Mouse (Mus musculus) left cerebral cortex, adult 6 months (tissue): ENCODE results near the gene Nipa2. TPM values are rescaled to one million over a fixed set of nuclear protein-coding genes. Genes with fewer than 3 reads are reported as not detected.

Source experiments
- long read RNA-seq, 2 experiments: library from polyadenylated mRNA; unstranded; transcript quantifications; one replicate each; pipeline ENCODE4 v2.0.0; 2019 to 2020
- polyA plus RNA-seq: library from polyadenylated mRNA; unstranded; fragments of <200 nt; fragmentation: Nextera tagmentation; gene quantifications from 2 replicates; pipeline ENCODE4 v1.2.3, GENCODE M21; 2021

Gene Nipa2
- polyA plus RNA-seq, result 15.7 and 18.6 TPM in 2 replicates
- long read RNA-seq, experiment 1, transcript Nipa2-202 (6 exons, 3,039 nt), result minor isoform, 9 of 232 reads
- long read RNA-seq, experiment 1, transcript Nipa2-201 (7 exons, 3,197 nt), result major isoform, 190 of 232 reads
- long read RNA-seq, experiment 1, partial matches to known transcripts, result 9 of 232 reads
- long read RNA-seq, experiment 1, other reads (novel, unspliced or antisense), result 23 of 232 reads
- long read RNA-seq, experiment 2, transcript Nipa2-201 (7 exons, 3,197 nt), result major isoform, 29 of 44 reads
- long read RNA-seq, experiment 2, partial matches to known transcripts, result 6 of 44 reads
- long read RNA-seq, experiment 2, other reads (novel, unspliced or antisense), result 9 of 44 reads

DNA sequence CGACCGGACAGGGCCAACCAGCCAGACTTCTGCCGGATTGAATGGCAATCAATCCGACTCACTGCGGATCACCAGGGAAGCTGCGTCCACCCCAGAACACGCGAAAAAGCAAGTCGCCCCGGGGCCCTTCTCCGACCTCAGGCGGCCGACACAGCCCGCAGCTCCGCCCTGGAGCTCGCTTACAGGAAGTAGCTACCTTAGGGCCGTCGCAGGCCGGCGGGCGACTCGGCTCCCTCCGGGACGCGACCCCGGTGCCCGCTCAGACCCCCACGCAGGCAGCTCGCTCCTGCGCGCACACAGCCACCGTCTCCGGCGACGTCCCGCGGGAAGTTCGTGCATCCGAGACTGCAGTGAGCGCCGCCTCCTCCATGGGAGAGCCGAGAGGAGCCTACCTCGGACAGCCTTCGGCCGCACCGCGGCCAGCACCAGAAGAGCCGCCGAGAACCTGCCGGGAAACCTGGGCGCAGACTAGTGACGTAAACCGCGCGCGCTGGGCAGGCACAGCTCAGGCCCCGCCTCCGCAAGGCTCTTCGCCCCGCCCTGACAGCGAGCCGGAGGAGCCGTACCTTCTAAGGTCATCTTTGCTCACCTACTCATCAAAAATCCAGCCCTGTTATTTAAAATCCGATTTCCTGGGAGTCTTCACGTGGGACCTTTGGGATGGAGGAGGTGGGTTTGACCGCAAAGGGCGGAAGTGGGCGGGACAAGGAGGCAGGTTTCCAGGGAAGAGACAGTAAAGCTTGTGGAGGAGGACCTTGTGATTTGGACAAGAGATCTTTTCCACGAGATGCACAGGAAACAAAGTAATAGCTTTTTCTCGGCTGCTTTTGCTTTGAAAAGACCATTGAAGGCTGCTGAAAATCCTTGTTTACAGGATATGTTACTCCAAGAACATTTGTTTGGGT lies at the start of gene Nipa2:
Nipa2 (minus strand) TSS at position 473 of the 905 bp plus-strand sequence.

Other genes starting within 250 kb of the Nipa2 start
- 25.1 and 25.2 TPM in 2 replicates for gene Siglech, start 194.3 kb downstream of the Nipa2 start, polyA plus RNA-seq
- 9.2 and 12.7 TPM in 2 replicates for gene Tubgcp5, start 168.3 kb downstream of the Nipa2 start, polyA plus RNA-seq
- 32.7 and 43.9 TPM in 2 replicates for gene Cyfip1, start 120.7 kb downstream of the Nipa2 start, polyA plus RNA-seq
- 8.6 and 18.2 TPM in 2 replicates for gene Nipa1, start 57.5 kb upstream of the Nipa2 start, polyA plus RNA-seq
- 10.9 and 17.8 TPM in 2 replicates for gene Herc2, start 87.7 kb upstream of the Nipa2 start, polyA plus RNA-seq